Mouse (Mus musculus): ENCODE measurements around the gene Armc3.

Gene Armc3

GRCm38 (mm10) chr2:19351615-19352253 is 152.6 kb downstream of the Armc3 start:
- in situ Hi-C loops (cut with MboI, MseI) = no loop called here

- in situ Hi-C loops (cut with MboI, MseI) = no loop called here
These were observed 154.1 kb downstream of the Armc3 start for GRCm38 (mm10) chr2:19353158-19353557.
